Mouse (Mus musculus): ENCODE data around the gene Gm595.

DNA sequence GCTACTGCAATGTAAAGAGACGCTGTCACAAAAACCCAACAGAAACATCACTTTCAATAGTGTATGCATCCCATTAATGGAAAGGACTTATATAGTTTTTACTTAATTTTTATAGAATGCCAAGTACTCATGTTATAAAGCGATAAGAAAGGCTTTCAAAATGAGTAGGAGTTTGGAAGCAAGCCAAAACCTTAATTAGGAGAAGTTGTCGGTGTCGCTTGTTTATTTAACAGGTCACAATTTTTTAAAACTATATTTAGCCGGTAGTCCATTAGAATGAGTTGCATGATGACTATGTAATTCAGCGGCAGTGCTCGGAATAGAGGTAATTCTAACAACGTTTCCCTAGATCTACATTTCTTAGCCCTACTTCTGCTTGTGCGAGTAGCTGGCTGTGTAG is 12.7 kb upstream of the Gm595 start:
- TF ChIP-seq CTCF (IDR thresholded peaks at IDR 0.05; ENCODE audit: borderline replicate concordance, extremely low read depth, insufficient read depth, insufficient read length), result no peak
- TF ChIP-seq POLR2A (IDR thresholded peaks at IDR 0.05; ENCODE audit: borderline replicate concordance, extremely low read depth, insufficient read depth, insufficient read length, poor library complexity, severe bottlenecking), result no peak

Measured in brain, embryonic 14.5 days (tissue).